Mouse (Mus musculus) midbrain, embryonic 12.5 days (tissue): ENCODE measurements at regions not wholly inside any gene's neighbourhood (a gene's known extent, or its start where the extent isn't known, plus 50 kb on each side); places are given as distances from the start of the nearest gene placed in this dataset.

Experiments used
- ATAC-seq: fragments of 200-750 bp; cut with Nextera tagmentation; 2 replicates; pipeline ENCODE4 v1.8.0; 2017; ENCODE audit warnings: low read depth, moderate TSS enrichment, moderate library complexity; ENCODE audit not compliant: low FRiP score
- H3K27ac ChIP-seq: fragments of 300-500 bp; sonication (generic); replicated peaks from 2 replicates; pipeline ENCODE4 v1.5.1; 2016; ENCODE audit warnings: mild to moderate bottlenecking
- H3K27me3 ChIP-seq: fragments of 300-500 bp; sonication (generic); 2 replicates; pipeline ENCODE4 v1.6.1; 2016; ENCODE audit warnings: mild to moderate bottlenecking
- H3K36me3 ChIP-seq: fragments of 300-500 bp; sonication (generic); 2 replicates; pipeline ENCODE4 v1.6.1; 2016
- H3K4me1 ChIP-seq: fragments of 300-500 bp; sonication (generic); 2 replicates; pipeline ENCODE4 v1.6.1; 2016
- H3K4me2 ChIP-seq: fragments of 300-500 bp; sonication (generic); replicated peaks from 2 replicates; pipeline ENCODE4 v1.6.1; 2016; ENCODE audit warnings: mild to moderate bottlenecking, moderate library complexity
- H3K4me3 ChIP-seq: fragments of 300-500 bp; sonication (generic); 2 replicates; pipeline ENCODE4 v1.5.1; 2016; ENCODE audit warnings: mild to moderate bottlenecking
- H3K9ac ChIP-seq: fragments of 300-500 bp; sonication (generic); replicated peaks from 2 replicates; pipeline ENCODE4 v1.6.1; 2016; ENCODE audit warnings: mild to moderate bottlenecking, moderate library complexity
- H3K9me3 ChIP-seq: fragments of 300-500 bp; sonication (generic); 2 replicates; pipeline ENCODE4 v1.6.1; 2016; ENCODE audit warnings: mild to moderate bottlenecking
- WGBS: fragments of 180-500 bp; shearing (Covaris S2); methylation state at CpG from one replicate; pipeline ENCODE4 v1.1.7; 2016; 5-methylcytosine and 5-hydroxymethylcytosine counted together

GRCm38 (mm10) chr9:68486646-68487045, 166.9 kb upstream of the Rora start:
- H3K4me3 ChIP-seq, result no peak overlapping the region
- H3K9ac ChIP-seq, result no peak overlapping the region
- no peaks in the 10 kb centered on the region for H3K9me3 ChIP-seq
- no peaks in the 10 kb centered on the region for H3K36me3 ChIP-seq
- H3K4me2 ChIP-seq, result no peak overlapping the region
- H3K27ac ChIP-seq, result no peak overlapping the region
- no peaks in the 10 kb centered on the region for H3K4me1 ChIP-seq
- no peaks in the 10 kb centered on the region for H3K27me3 ChIP-seq
- ATAC-seq, result no peak
- 87% methylated on average over 5 of the region's 5 CpGs for WGBS

- Histone ChIP-seq H3K36me3 (no peaks in the 10 kb centered on the region), H3K4me1 (no peaks in the 10 kb centered on the region), H3K4me3 (no peak overlapping the region), H3K27me3 (no peaks in the 10 kb centered on the region), H3K9me3 (no peaks in the 10 kb centered on the region), H3K9ac (no peak overlapping the region), H3K4me2 (no peak overlapping the region), H3K27ac (no peak overlapping the region)
- 87% methylated on average over 2 of the region's 2 CpGs for WGBS
- ATAC-seq, result no peak
These were observed 162.4 kb upstream of the Rora start for GRCm38 (mm10) chr9:68491151-68491550.

- Histone ChIP-seq H3K4me3 (no peak overlapping the region), H3K27me3 (no peaks in the 10 kb centered on the region), H3K9me3 (no peaks in the 10 kb centered on the region), H3K36me3 (no peaks in the 10 kb centered on the region), H3K4me1 (no peaks in the 10 kb centered on the region), H3K4me2 (no peak overlapping the region), H3K27ac (no peak overlapping the region), H3K9ac (no peak overlapping the region)
- 66% methylated on average over 5 of the region's 5 CpGs for WGBS
- no peak for ATAC-seq
These were observed 132.4 kb upstream of the Rora start for GRCm38 (mm10) chr9:68521218-68521617.

DNA sequence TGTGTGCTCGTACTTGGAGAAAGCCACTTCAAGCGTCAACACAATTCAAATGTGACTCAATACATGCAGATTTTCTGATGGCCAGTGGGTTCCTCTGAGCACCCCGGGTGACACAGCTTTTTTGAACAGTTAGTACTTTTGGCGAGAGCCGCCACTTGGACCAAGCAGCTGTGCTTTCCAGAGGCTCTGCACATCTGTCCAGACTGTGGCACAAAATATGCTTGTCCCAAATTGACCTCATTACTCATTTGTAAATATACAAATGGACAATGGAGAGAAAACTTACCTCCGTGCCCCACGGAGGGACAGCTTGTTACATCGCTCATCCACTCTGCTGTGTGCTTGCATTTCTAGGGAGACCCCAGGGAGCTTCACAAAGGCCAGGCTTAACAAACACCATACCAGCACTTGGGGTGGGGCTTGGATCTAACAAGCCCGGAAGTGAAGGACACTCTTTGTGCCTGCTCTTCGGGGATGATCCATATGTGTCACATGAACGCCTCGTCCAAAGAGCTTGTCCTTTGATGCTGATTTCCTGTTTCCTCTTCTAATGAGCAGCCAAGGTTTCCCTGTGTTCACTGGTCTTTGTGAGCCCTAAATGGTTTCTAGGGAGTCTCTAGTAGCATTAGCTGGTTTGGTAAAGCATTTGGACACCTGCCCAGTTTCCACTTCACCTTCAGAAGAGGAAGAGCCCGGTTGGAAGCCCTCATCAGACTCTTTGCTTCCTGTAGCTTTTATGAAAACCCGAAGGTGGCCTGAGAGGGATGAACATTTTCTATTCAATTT, 91.6 kb upstream of the Rora start:
- no peaks in the 10 kb centered on the region for H3K9me3 ChIP-seq
- no peak overlapping the region for H3K4me2 ChIP-seq
- H3K27me3 ChIP-seq, result no peaks in the 10 kb centered on the region
- no peak for ATAC-seq
- H3K9ac ChIP-seq, result no peak overlapping the region
- H3K4me3 ChIP-seq, result no peak overlapping the region
- no peak overlapping the region for H3K27ac ChIP-seq
- H3K36me3 ChIP-seq, result no peaks in the 10 kb centered on the region
- WGBS, result 72% methylated on average over 14 of the region's 14 CpGs
- no peaks in the 10 kb centered on the region for H3K4me1 ChIP-seq

GRCm38 (mm10) chr9:68563206-68563605, 90.4 kb upstream of the Rora start:
- no peak overlapping the region for H3K4me2 ChIP-seq
- no peaks in the 10 kb centered on the region for H3K9me3 ChIP-seq
- H3K27ac ChIP-seq, result no peak overlapping the region
- H3K36me3 ChIP-seq, result no peaks in the 10 kb centered on the region
- no peak overlapping the region for H3K4me3 ChIP-seq
- H3K27me3 ChIP-seq, result no peaks in the 10 kb centered on the region
- ATAC-seq, result no peak
- H3K9ac ChIP-seq, result no peak overlapping the region
- H3K4me1 ChIP-seq, result no peaks in the 10 kb centered on the region
- 84% methylated on average over 4 of the region's 4 CpGs for WGBS

- ATAC-seq, result no peak
- Histone ChIP-seq H3K4me2 (no peak overlapping the region), H3K4me3 (no peak overlapping the region)
These were observed 67.8 kb upstream of the Rora start for GRCm38 (mm10) chr9:68585751-68586150.

DNA sequence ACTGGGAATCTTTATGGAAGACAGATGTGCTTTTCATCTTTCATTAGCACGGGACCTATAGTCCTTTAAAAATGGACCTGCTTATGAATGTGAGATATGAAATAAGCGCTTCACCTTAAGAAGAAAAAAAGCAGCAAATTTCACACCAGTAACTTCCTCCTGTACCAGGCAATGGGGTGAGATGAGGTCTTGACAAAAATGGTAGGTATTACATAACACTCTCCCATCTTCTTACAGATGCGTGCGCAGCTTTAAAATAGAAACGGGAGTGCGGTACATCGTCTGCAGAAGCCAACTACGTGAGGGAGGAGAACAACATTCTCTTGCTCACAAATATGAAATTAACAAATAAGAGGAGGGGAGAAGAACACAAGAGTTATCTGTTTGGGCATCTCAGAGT, 62.6 kb upstream of the Rora start:
- Histone ChIP-seq H3K9ac (no peak overlapping the region), H3K4me2 (no peak overlapping the region), H3K9me3 (no peaks in the 10 kb centered on the region), H3K4me1 (no peaks in the 10 kb centered on the region), H3K27ac (no peak overlapping the region), H3K36me3 (no peaks in the 10 kb centered on the region), H3K4me3 (no peak overlapping the region), H3K27me3 (no peaks in the 10 kb centered on the region)
- 94% methylated on average over 8 of the region's 8 CpGs for WGBS
- no peak for ATAC-seq

More at GRCm38 (mm10) chr9:68585751-68586150, 67.8 kb upstream of the Rora start:
- WGBS, result 56% methylated on average over 1 of the region's 1 CpGs
- Histone ChIP-seq H3K9ac (no peak overlapping the region), H3K27ac (no peak overlapping the region), H3K4me1 (no peaks in the 10 kb centered on the region), H3K36me3 (no peaks in the 10 kb centered on the region), H3K27me3 (no peaks in the 10 kb centered on the region), H3K9me3 (no peaks in the 10 kb centered on the region)

GRCm38 (mm10) chr9:68592976-68593375, 60.6 kb upstream of the Rora start:
- Histone ChIP-seq H3K27me3 (no peaks in the 10 kb centered on the region), H3K27ac (no peak overlapping the region), H3K9me3 (no peaks in the 10 kb centered on the region), H3K4me3 (no peak overlapping the region), H3K9ac (no peak overlapping the region), H3K4me1 (no peaks in the 10 kb centered on the region), H3K36me3 (no peaks in the 10 kb centered on the region), H3K4me2 (no peak overlapping the region)
- WGBS, result 91% methylated on average over 3 of the region's 3 CpGs
- no peak for ATAC-seq

GRCm38 (mm10) chr9:68594586-68594985, 59.0 kb upstream of the Rora start:
- Histone ChIP-seq H3K9ac (no peak overlapping the region), H3K4me1 (no peaks in the 10 kb centered on the region), H3K4me2 (no peak overlapping the region), H3K27ac (no peak overlapping the region), H3K4me3 (no peak overlapping the region), H3K9me3 (no peaks in the 10 kb centered on the region), H3K36me3 (no peaks in the 10 kb centered on the region), H3K27me3 (no peaks in the 10 kb centered on the region)
- no peak for ATAC-seq
- 69% methylated on average over 2 of the region's 2 CpGs for WGBS
